Comparison of ENCODE assay signal across 30 mouse cellular contexts in genomic region chr7:113642540-113642939, GRCm38 (mm10).
DNase-seq lines count a peak whose midpoint lies in the region; ATAC-seq and TF ChIP-seq lines count a peak whose summit lies in the region.
"Had no signal": no experiment of that assay in that cellular context is flagged by ENCODE, and none has a peak within 500 bp of the region (broad histone marks: within the 10 kb centered on the region; RNA-seq: fewer than 3 reads in every experiment).

No protein-coding gene starts in this region.

- DNase-seq in forebrain, embryonic 14.5 days (ENCODE audit: low spot score) = peak; percentile 39
- no peak for DNase-seq in forebrain, embryonic 10.5 days (ENCODE audit: extremely low spot score, low spot score)
- peak; percentile 74 for DNase-seq in hindbrain, postnatal 0 days (ENCODE audit: low spot score)
- DNase-seq in hindbrain, embryonic 10.5 days (ENCODE audit: low spot score) = no peak
- peak; percentile 56 for DNase-seq in MN1 (ENCODE audit: low spot score)
- DNase-seq in brain, embryonic 14.5 days (ENCODE audit: low read depth) = peak; percentile 58
- DNase-seq in yolk sac, embryonic 10.5 days (ENCODE audit: low spot score) = no peak
- DNase-seq: adrenal gland, adult 2 months; adrenal gland, postnatal 36 days; cerebellum, adult 2 months; gastrocnemius, adult 2 months; gastrocnemius, postnatal 36 days; heart, adult 2 months; kidney, adult 11 months; kidney, postnatal 36 days; lung, embryonic 14.5 days; lung, postnatal 14 days; right cerebral cortex, postnatal 25 days; thymus, adult 18-20 months; thymus, postnatal 25 days had no signal

- TF ChIP-seq POLR2A in brain, embryonic 14.5 days (IDR thresholded peaks at IDR 0.05; ENCODE audit: borderline replicate concordance, extremely low read depth, insufficient read depth, insufficient read length, poor library complexity, severe bottlenecking) = no peak

- no peaks in the 10 kb centered on the region for H3K27me3 ChIP-seq in forebrain, embryonic 14.5 days (replicated peaks; ENCODE audit: control insufficient read depth, insufficient read depth, low read length)
- H3K27me3 ChIP-seq in forebrain, embryonic 10.5 days (ENCODE audit: poor library complexity, severe bottlenecking) = no peaks in the 10 kb centered on the region
- no peaks in the 10 kb centered on the region for H3K27me3 ChIP-seq in hindbrain, postnatal 0 days (ENCODE audit: insufficient read depth, low read length)
- H3K27me3 ChIP-seq in hindbrain, embryonic 10.5 days (ENCODE audit: insufficient read depth, poor library complexity, severe bottlenecking) = no peaks in the 10 kb centered on the region
- H3K27me3 ChIP-seq: embryonic facial prominence, embryonic 15.5 days; forebrain, embryonic 15.5 days; heart, embryonic 12.5 days; liver, embryonic 15.5 days; neural tube, embryonic 13.5 days had no signal

- H3K9me3 ChIP-seq in forebrain, embryonic 14.5 days (replicated peaks; ENCODE audit: control insufficient read depth, low read length) = no peaks in the 10 kb centered on the region
- H3K9me3 ChIP-seq in forebrain, embryonic 10.5 days = no peaks in the 10 kb centered on the region
- no peaks in the 10 kb centered on the region for H3K9me3 ChIP-seq in hindbrain, postnatal 0 days (ENCODE audit: low read length)
- no peaks in the 10 kb centered on the region for H3K9me3 ChIP-seq in hindbrain, embryonic 10.5 days
- H3K9me3 ChIP-seq: embryonic facial prominence, embryonic 15.5 days; forebrain, embryonic 15.5 days; heart, embryonic 12.5 days; liver, embryonic 15.5 days; neural tube, embryonic 13.5 days had no signal

- H3K4me3 ChIP-seq in forebrain, embryonic 14.5 days (ENCODE audit: low read depth, low read length) = no peak overlapping the region
- H3K4me3 ChIP-seq in forebrain, embryonic 10.5 days = no peak overlapping the region
- no peak overlapping the region for H3K4me3 ChIP-seq in hindbrain, postnatal 0 days (ENCODE audit: low read length)
- H3K4me3 ChIP-seq in hindbrain, embryonic 10.5 days = no peak overlapping the region
- H3K4me3 ChIP-seq: embryonic facial prominence, embryonic 15.5 days; forebrain, embryonic 15.5 days; gastrocnemius, adult 2 months; heart, adult 2 months; heart, embryonic 12.5 days; layer of hippocampus, adult 2 months; left cerebral cortex, adult 2 months; liver, embryonic 15.5 days; neural tube, embryonic 13.5 days had no signal

- no peak overlapping the region for H3K4me2 ChIP-seq in forebrain, embryonic 14.5 days (ENCODE audit: low read length)
- H3K4me2 ChIP-seq in hindbrain, postnatal 0 days (ENCODE audit: low read depth, low read length) = no peak overlapping the region
- H3K4me2 ChIP-seq: embryonic facial prominence, embryonic 15.5 days; forebrain, embryonic 15.5 days; heart, embryonic 12.5 days; liver, embryonic 15.5 days; lung, embryonic 14.5 days; neural tube, embryonic 13.5 days had no signal

- H3K9ac ChIP-seq in forebrain, embryonic 14.5 days (ENCODE audit: low read length) = no peak overlapping the region
- no peak overlapping the region for H3K9ac ChIP-seq in hindbrain, postnatal 0 days (replicated peaks; ENCODE audit: low read length)
- H3K9ac ChIP-seq: embryonic facial prominence, embryonic 15.5 days; forebrain, embryonic 15.5 days; heart, embryonic 12.5 days; liver, embryonic 15.5 days; lung, embryonic 14.5 days; neural tube, embryonic 13.5 days had no signal

- TF ChIP-seq CTCF in hindbrain, postnatal 0 days (IDR thresholded peaks at IDR 0.05; ENCODE audit: low read depth) = no peak
- no peak for TF ChIP-seq CTCF in brain, embryonic 14.5 days (IDR thresholded peaks at IDR 0.05; ENCODE audit: borderline replicate concordance, extremely low read depth, insufficient read depth, insufficient read length)

- no peaks in the 10 kb centered on the region for H3K4me1 ChIP-seq in forebrain, embryonic 14.5 days (ENCODE audit: control insufficient read depth, insufficient read depth, low read length)
- no peaks in the 10 kb centered on the region for H3K4me1 ChIP-seq in forebrain, embryonic 10.5 days
- no peaks in the 10 kb centered on the region for H3K4me1 ChIP-seq in hindbrain, postnatal 0 days (ENCODE audit: insufficient read depth, low read length)
- H3K4me1 ChIP-seq in hindbrain, embryonic 10.5 days (replicated peaks) = no peaks in the 10 kb centered on the region; the same call in 1 of the 2 replicates
- H3K4me1 ChIP-seq: embryonic facial prominence, embryonic 15.5 days; heart, embryonic 12.5 days; liver, embryonic 15.5 days had no signal

- no peak for ATAC-seq in forebrain, embryonic 14.5 days
- 0 out of 2 replicates have a peak, but pooled peaks have one; percentile 15 for ATAC-seq in hindbrain, postnatal 0 days
- ATAC-seq: activated CD4-positive, CD25-positive, alpha-beta regulatory T cell, adult 4 months; CD4-positive, CD25-positive, alpha-beta regulatory T cell, adult 4 months; forebrain, embryonic 15.5 days; inflammation-experienced regulatory T-cells, adult 6 months had no signal

- WGBS in forebrain, embryonic 14.5 days = 39% methylated on average over 7 of the region's 7 CpGs
- 70% methylated on average over 7 of the region's 7 CpGs for WGBS in forebrain, embryonic 10.5 days
- WGBS in hindbrain, postnatal 0 days = 27% methylated on average over 7 of the region's 7 CpGs
- WGBS in hindbrain, embryonic 10.5 days = 74% methylated on average over 7 of the region's 7 CpGs

- H3K27ac ChIP-seq in forebrain, embryonic 14.5 days (ENCODE audit: low read depth, low read length) = no peak overlapping the region
- no peak overlapping the region for H3K27ac ChIP-seq in forebrain, embryonic 10.5 days
- H3K27ac ChIP-seq in hindbrain, postnatal 0 days = no peak overlapping the region
- H3K27ac ChIP-seq in hindbrain, embryonic 10.5 days = no peak overlapping the region
- H3K27ac ChIP-seq: embryonic facial prominence, embryonic 15.5 days; forebrain, embryonic 15.5 days; gastrocnemius, adult 2 months; heart, adult 2 months; layer of hippocampus, adult 2 months; left cerebral cortex, adult 2 months; liver, embryonic 15.5 days; neural tube, embryonic 13.5 days had no signal

- H3K36me3 ChIP-seq in forebrain, embryonic 14.5 days (ENCODE audit: control insufficient read depth, insufficient read depth, low read length) = no peaks in the 10 kb centered on the region
- no peaks in the 10 kb centered on the region for H3K36me3 ChIP-seq in forebrain, embryonic 10.5 days (replicated peaks)
- H3K36me3 ChIP-seq in hindbrain, postnatal 0 days (ENCODE audit: insufficient read depth, low read length) = no peaks in the 10 kb centered on the region
- no peaks in the 10 kb centered on the region for H3K36me3 ChIP-seq in hindbrain, embryonic 10.5 days
- H3K36me3 ChIP-seq: embryonic facial prominence, embryonic 15.5 days; forebrain, embryonic 15.5 days; heart, embryonic 12.5 days; liver, embryonic 15.5 days; neural tube, embryonic 13.5 days had no signal

Comparison
In these comparisons a context has a peak if more than half of its experiments do, and no peak if none do; other contexts are left out.
1. DNase-seq: peak in forebrain, embryonic 14.5 days (single experiment), hindbrain, postnatal 0 days (single experiment), MN1 (single experiment) and brain, embryonic 14.5 days (single experiment); none in forebrain, embryonic 10.5 days (single experiment), hindbrain, embryonic 10.5 days (single experiment) and yolk sac, embryonic 10.5 days (single experiment).